Mouse (Mus musculus) adrenal gland, adult 18-20 months (tissue): Measurements from ENCODE around the gene Tnfsf12. TPM values are rescaled to one million over a fixed set of nuclear protein-coding genes. Genes with fewer than 3 reads are reported as not detected.

Source experiments
- DNase-seq, 2 experiments: peaks; one replicate each; pipeline ENCODE4 v3.0.0; 2021 to 2022; ENCODE audit warnings: low spot score in 2 of 2
- total RNA-seq, 2 experiments: library from RNA; stranded (reverse); gene quantifications; 1 replicate in 1 of 2; 2 replicates in 1 of 2; pipeline ENCODE4 v1.2.3; 2021

Tnfsf12 gene
- total RNA-seq, 2 experiments from 2014 or later = 23.7 to 26.2 TPM

GRCm38 (mm10) chr11:69682209-69682839 lies 13.3 kb downstream of the Tnfsf12 start:
- no peak for DNase-seq

GRCm38 (mm10) chr11:69681314-69682208 lies 14.1 kb downstream of the Tnfsf12 start, which contains the start of gene Senp3:
TSS of gene Senp3 (minus strand) at chr11:69682084.
- peak; percentile 95 for DNase-seq

GRCm38 (mm10) chr11:69680136-69680855 lies 15.4 kb downstream of the Tnfsf12 start:
- DNase-seq = no peak

- DNase-seq = no peak
Observed at GRCm38 (mm10) chr11:69679144-69679543, 16.5 kb downstream of the Tnfsf12 start.

DNA sequence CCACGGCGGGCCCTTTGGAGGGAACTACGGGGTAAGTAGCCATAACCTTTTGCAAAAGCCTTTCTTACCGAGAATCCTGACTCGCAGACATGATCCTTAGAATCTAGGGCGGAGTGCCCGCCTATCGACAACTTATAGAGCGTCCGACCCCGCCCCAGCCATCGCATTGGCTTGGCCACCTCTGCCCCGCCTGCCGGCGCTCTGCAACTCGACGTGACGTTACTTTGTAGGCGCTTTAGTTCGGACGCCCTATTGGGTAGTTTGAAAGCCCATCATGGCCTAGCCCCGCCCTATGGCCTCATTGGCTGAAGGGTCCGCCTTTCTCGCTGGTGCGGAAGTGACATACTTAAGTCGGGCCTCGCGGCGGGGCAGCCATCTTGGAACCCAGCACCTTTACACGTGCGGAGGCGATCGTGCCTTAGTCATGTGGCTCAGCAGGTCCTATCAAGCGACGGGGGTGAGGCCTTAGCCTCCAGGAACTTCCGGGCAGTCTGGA lies 23.4 kb downstream of the Tnfsf12 start, which contains the start of gene Eif4a1:
Gene Eif4a1, minus strand, starts transcription at position 213 of the 496 bp plus-strand sequence.
- DNase-seq = peak; percentile 97 to 98

GRCm38 (mm10) chr11:69671726-69672124 lies 23.9 kb downstream of the Tnfsf12 start:
- peak; percentile 49 to 54 for DNase-seq

DNA sequence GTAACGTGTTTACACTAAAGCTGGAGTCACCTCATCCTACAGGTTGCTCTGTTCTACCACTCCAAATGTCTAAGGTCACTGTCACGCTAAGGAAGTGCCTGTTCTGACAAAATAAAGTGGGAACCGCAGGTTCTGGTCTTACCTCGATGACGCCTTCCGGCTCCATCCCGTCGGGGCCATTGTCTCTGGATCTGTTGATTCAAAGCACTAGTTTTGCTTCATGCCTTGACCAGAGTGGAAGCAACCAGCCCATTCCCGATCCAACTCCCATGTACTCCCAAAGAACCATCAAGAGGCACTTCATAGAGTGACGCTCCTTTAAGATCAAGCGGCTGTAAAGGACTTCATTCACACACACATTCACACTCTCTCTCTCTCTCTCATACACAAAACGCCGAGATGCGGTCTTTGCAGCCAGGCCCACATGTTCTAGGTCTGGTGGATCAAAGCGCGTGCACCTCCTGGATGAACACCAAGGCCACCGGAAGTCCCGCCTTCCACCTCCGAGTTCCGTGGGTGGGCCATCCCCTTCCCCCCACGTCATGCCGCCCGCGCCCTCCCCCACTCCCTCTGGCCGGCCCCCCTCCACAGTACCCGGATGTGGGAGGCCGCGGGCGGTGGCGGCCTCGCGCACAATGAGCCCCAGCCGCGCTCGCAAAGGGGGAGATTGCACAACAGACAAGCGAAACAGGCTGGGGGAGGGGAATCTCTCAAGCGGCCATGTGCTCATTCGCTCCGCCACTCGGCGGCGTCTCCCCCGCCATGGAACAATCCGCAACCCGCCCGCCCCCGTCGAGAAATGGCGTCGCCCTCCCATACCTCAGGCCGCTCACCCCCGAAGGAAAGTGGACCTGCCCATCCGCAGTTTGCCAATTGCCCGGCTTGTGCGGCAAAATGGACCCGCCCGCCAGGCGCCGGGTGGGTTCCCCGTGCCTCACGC lies 24.6 kb downstream of the Tnfsf12 start:
- peak; percentile 96 for DNase-seq

- DNase-seq = no peak
Observed at GRCm38 (mm10) chr11:69666665-69667005, 29.0 kb downstream of the Tnfsf12 start.

- DNase-seq = no peak
Observed at GRCm38 (mm10) chr11:69665961-69666664, 29.5 kb downstream of the Tnfsf12 start, which contains the start of gene Cd68. TSS of gene Cd68 (minus strand) at chr11:69666153.

GRCm38 (mm10) chr11:69665457-69665960 lies 30.1 kb downstream of the Tnfsf12 start:
- DNase-seq = no peak

- no peak for DNase-seq
Observed at GRCm38 (mm10) chr11:69664841-69665240, 30.8 kb downstream of the Tnfsf12 start.

- DNase-seq = no peak
Observed at GRCm38 (mm10) chr11:69663795-69664194, 31.9 kb downstream of the Tnfsf12 start.

- no peak for DNase-seq
Observed at GRCm38 (mm10) chr11:69662967-69663671, 32.5 kb downstream of the Tnfsf12 start.

GRCm38 (mm10) chr11:69662213-69662966 lies 33.3 kb downstream of the Tnfsf12 start, which contains the start of gene Mpdu1:
TSS of gene Mpdu1 (minus strand) at chr11:69662642.
- peak; percentile 88 to 89 for DNase-seq

DNA sequence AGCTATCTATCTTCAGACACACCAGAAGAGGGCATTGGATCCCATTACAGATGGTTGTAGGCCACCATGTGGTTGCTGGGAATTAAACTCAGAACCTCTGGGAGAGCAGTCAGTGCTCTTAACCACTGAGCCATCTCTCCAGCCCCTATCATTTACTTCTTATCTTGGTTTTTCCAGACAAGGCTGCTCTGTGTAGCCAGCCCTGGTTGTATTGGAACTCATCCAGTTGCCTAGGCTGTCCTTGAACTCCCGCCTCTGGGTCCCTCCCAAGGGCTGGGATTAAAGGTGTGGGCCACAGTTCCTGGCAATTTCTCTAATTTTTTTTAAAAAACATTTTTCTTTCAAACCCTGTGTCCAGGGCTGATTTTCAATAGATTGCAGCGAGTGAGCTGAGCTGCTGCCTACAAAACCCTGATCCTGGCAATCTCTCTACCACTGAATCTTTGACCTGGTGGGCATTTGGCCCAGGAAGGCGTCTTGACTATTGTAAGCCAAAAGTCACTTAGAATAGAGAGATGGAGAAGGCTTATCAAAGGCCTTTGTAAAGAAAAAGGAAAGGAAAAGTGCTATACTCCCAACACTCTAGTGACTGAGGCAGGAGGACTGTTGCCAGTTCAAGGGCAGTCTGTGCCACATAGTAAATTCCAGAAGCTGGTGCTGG lies 34.3 kb downstream of the Tnfsf12 start:
- no peak for DNase-seq

DNA sequence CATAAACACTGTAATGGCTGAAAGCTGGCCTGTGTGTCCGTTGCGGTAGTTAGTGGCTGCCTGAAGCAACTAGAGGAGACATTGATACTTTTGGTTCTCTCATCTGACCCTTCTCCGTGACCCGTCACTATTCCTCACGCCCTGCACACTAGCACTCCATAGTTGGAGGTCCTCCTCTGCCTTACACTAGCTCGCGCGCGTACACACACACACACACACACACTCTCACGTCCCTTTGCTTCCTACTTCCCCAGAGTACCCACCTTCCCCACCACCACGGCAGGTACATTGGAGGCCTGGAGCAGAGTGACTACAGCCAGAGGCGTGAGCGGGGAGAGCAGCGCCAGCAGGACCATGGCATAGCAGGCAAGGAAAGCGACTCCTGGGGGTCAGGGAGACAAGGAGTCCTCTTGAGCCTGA lies 38.2 kb downstream of the Tnfsf12 start:
- DNase-seq = no peak
